Mouse (Mus musculus) spleen, adult 2 months (tissue): ENCODE measurements around the gene Nrxn3. TPM values are rescaled to one million over a fixed set of nuclear protein-coding genes. Genes with fewer than 3 reads are reported as not detected.

Experiments
- DNase-seq, 2 experiments: peaks; one replicate each; pipeline versions ENCODE4 v3.0.0 to v3.0.0-alpha.2; 2012 to 2021; ENCODE audit warnings: low spot score in 2 of 2, low read depth in 1 of 2
- H3K27ac ChIP-seq: fragments of 200-500 bp; 2 replicates; pipeline ENCODE4 v1.5.1; 2012; ENCODE audit warnings: low read length, inconsistent platforms; ENCODE audit not compliant: insufficient read depth
- H3K27me3 ChIP-seq: fragments of 200-500 bp; 2 replicates; pipeline ENCODE4 v1.6.1; 2012; ENCODE audit warnings: mild to moderate bottlenecking, moderate library complexity, low read length, inconsistent platforms; ENCODE audit not compliant: control insufficient read depth, insufficient read depth
- H3K36me3 ChIP-seq: fragments of 200-500 bp; 2 replicates; pipeline ENCODE4 v1.6.1; 2012; ENCODE audit warnings: mild to moderate bottlenecking, low read length, inconsistent platforms; ENCODE audit not compliant: control insufficient read depth, insufficient read depth
- H3K4me1 ChIP-seq: fragments of 200-500 bp; 2 replicates; pipeline ENCODE4 v1.6.1; 2011; ENCODE audit warnings: inconsistent platforms; ENCODE audit not compliant: control insufficient read depth, insufficient read depth, insufficient read length
- H3K4me3 ChIP-seq: fragments of 200-500 bp; 2 replicates; pipeline ENCODE4 v1.5.1; 2011; ENCODE audit warnings: mild to moderate bottlenecking, inconsistent platforms; ENCODE audit not compliant: insufficient read depth, insufficient read length; ENCODE audit errors: extremely low read depth
- CTCF ChIP-seq: fragments of 200-500 bp; IDR thresholded peaks from 2 replicates; pipeline ENCODE4 v1.5.1; 2011; ENCODE audit warnings: mild to moderate bottlenecking, inconsistent platforms; ENCODE audit not compliant: insufficient read depth, insufficient read length, insufficient replicate concordance; ENCODE audit errors: extremely low read depth
- POLR2A ChIP-seq: fragments of 200-500 bp; IDR thresholded peaks from 2 replicates; pipeline ENCODE4 v1.6.1; 2011; ENCODE audit warnings: low read depth, low read length, inconsistent platforms
- WGBS: fragments of 180-500 bp; shearing (Covaris S2); methylation state at CpG from one replicate; pipeline ENCODE4 v1.1.7; 2018; 5-methylcytosine and 5-hydroxymethylcytosine counted together
- polyA plus RNA-seq: library from polyadenylated mRNA; depleted of rRNA; stranded (reverse); fragments of >200 nt; gene quantifications from 2 replicates; pipeline ENCODE4 v1.2.3, GENCODE M21; 2012

Gene Nrxn3
- polyA plus RNA-seq, 1 experiment, result not detected

DNA sequence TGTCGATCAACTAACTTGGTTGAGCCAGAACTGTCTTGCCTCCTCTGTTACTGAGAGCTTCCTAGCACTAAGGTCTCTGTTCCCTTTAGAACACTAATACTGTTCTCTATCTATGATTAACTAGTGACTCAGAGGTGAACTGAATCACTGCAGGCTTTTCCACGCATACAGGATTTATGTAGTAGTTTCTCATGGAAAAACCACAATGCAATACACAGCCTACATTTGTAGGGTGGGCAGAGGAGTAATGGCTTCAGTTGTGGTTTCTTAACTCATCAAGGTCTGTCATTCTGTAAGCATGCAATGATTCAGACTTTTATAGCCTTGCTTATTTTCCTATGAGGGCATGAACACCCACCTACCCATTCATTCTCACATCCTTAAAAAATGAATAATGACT lies 1443.4 kb downstream of the Nrxn3 start:
- H3K27me3 ChIP-seq, result no peaks in the 10 kb centered on the region
- no peak for TF ChIP-seq POLR2A
- no peak for TF ChIP-seq CTCF
- WGBS, result 78% methylated on average over 2 of the region's 2 CpGs
- H3K27ac ChIP-seq, result no peak overlapping the region
- no peaks in the 10 kb centered on the region for H3K36me3 ChIP-seq
- H3K4me1 ChIP-seq, result no peaks in the 10 kb centered on the region
- H3K4me3 ChIP-seq, result no peak overlapping the region
- no peak for DNase-seq

DNA sequence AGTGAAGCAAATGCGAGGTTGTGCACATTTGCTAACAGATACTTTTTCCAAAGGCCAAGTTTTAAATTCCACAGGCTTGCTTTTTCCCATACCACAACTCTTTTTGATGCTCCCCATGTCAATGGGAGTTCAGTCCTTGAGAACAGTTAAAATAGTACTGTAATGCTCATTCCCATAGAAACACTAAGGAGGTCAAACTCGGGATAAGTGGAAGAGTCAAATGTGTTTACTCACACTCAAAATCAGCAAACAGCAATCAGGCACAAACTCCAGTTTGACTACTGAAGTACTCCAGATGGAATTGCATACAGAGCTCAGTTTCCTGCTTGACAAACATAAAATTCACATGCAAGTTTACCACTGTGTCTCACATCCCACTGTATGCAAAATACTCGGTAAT lies 1458.9 kb downstream of the Nrxn3 start:
- Histone ChIP-seq H3K27me3 (no peaks in the 10 kb centered on the region), H3K4me3 (no peak overlapping the region), H3K36me3 (no peaks in the 10 kb centered on the region), H3K27ac (no peak overlapping the region), H3K4me1 (no peaks in the 10 kb centered on the region)
- DNase-seq, result no peak
- TF ChIP-seq CTCF (no peak), POLR2A (no peak)
- WGBS, result 83% methylated on average over 3 of the region's 3 CpGs

DNA sequence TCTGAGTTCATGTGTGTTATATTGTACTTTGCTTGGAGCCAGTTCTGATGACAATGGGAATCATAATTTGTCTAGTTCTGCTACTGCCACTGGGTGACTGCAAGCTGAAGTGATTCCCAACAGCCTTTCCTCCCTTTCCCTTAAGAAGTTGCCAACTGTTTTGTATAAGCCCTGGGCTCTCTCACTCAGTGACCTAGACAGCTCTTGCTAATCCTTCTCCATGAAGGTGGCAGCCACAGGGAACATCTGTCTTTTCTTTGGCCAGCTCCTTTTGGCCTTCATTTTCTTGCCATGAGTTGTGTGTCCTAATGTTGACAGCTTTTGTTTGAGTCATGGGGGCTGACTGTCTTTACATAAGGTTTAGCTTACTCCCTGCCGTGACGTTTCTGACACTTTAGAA lies 1460.3 kb downstream of the Nrxn3 start:
- TF ChIP-seq POLR2A (no peak), CTCF (no peak)
- Histone ChIP-seq H3K4me3 (no peak overlapping the region), H3K27ac (no peak overlapping the region), H3K27me3 (no peaks in the 10 kb centered on the region), H3K36me3 (no peaks in the 10 kb centered on the region), H3K4me1 (no peaks in the 10 kb centered on the region)
- WGBS, result 90% methylated on average over 2 of the region's 2 CpGs
- DNase-seq, result no peak

DNA sequence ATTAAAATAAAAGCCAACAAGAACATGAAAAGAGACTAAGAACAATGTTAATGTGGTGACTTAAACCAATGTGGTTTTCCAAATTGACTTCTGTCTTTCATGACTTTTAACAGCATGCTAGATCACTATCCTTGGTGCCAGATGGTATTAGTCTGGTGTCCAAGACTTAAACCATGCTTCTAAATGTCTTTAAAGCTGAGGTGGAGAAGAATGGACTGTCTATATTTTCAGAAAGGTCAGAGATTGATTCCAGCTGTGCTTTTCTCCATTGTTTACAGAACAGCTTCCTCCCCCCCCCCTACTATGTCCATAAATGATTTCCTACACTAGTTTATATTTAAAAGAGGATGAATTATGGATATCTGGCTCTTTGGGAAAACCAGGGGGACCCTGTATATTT lies 1473.5 kb downstream of the Nrxn3 start:
- Histone ChIP-seq H3K4me1 (no peaks in the 10 kb centered on the region), H3K27me3 (no peaks in the 10 kb centered on the region), H3K4me3 (no peak overlapping the region), H3K27ac (no peak overlapping the region), H3K36me3 (no peaks in the 10 kb centered on the region)
- no peak for TF ChIP-seq POLR2A
- no peak for TF ChIP-seq CTCF
- no peak for DNase-seq

DNA sequence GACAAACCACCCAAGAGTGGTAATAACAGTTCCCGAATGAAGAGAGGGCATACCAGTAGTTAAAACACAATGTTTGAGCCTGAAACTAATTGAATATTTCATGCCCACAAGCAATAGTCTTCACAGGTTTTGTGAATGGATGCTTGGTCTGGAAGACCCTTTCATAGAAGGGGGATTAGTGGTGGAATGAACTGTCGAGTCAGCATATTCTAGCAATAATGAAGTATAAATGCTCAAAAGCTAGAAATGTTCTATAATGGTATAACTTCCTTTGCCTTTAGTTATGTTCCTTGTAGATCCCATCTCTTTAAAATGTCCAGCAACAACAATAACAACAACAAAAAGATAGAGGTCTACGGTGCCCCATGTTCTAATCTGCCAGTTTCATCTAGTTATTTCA lies 1475.3 kb downstream of the Nrxn3 start:
- Histone ChIP-seq H3K4me1 (no peaks in the 10 kb centered on the region), H3K4me3 (no peak overlapping the region), H3K36me3 (no peaks in the 10 kb centered on the region), H3K27ac (no peak overlapping the region), H3K27me3 (no peaks in the 10 kb centered on the region)
- no peak for DNase-seq
- WGBS, result 90% methylated on average over 3 of the region's 3 CpGs
- no peak for TF ChIP-seq CTCF
- TF ChIP-seq POLR2A, result no peak

DNA sequence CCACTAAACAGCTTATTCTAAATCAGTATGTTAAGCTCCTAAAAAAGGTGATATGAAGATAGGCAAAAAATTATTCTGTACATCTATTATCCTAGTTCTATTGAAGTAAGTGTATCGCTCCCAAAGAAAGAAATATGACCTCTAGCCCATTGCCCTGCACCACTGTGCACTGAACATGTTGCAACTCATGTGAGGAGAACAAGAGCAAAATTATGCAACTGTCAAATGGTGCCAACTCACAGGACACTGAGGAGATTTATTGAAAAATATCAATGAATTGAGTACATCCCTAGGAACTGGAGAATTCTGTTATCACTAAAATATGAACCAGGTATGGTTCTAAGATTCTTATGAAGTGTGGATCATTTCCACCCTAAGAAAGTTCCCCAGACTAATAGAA lies 1479.8 kb downstream of the Nrxn3 start:
- H3K27me3 ChIP-seq, result no peaks in the 10 kb centered on the region
- H3K27ac ChIP-seq, result no peak overlapping the region
- no peak overlapping the region for H3K4me3 ChIP-seq
- H3K4me1 ChIP-seq, result no peaks in the 10 kb centered on the region
- DNase-seq, result no peak
- no peak for TF ChIP-seq POLR2A
- TF ChIP-seq CTCF, result no peak
- WGBS, result 90% methylated on average over 1 of the region's 1 CpGs
- no peaks in the 10 kb centered on the region for H3K36me3 ChIP-seq

DNA sequence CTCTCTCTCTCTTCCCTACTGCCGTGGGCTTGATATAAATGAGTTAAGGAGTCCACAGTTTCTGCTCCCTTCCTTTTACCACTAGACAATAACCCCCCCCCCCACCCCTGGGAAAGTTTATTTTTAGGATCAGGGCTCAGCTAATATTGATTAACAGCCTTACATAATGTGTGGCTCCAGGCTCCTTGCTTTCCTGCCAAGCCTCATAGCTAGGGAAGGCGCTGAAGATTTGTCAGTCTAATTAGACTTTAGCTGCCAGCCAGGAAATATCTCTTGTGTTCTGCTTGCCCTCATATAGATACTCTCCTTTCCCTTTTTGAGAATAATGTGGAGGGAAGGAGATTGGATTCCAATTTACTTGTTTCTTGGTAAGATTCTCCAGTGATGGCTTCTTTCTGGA lies 1488.7 kb downstream of the Nrxn3 start:
- Histone ChIP-seq H3K27me3 (no peaks in the 10 kb centered on the region), H3K4me1 (no peaks in the 10 kb centered on the region), H3K36me3 (no peaks in the 10 kb centered on the region), H3K4me3 (no peak overlapping the region), H3K27ac (no peak overlapping the region)
- WGBS, result 66% methylated on average over 2 of the region's 2 CpGs
- TF ChIP-seq CTCF, result no peak
- DNase-seq, result no peak

DNA sequence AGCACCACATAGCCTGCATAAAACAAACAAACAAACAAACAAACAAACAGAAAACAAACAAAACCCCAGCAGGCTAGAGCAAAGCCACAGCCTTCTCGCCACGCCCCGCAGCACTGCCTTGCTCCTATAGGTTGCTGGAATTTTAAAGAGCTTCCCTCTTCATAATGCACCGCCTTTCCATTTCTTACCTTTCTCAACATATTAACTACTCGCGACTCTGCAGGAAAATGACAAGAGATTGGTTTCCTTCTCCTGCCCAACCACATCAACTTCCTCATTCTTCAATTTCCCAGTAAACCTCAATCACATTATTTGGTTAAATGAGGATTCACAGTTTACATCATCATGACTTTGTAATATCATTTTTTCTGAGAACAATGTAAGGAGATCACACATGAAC lies 1494.4 kb downstream of the Nrxn3 start:
- Histone ChIP-seq H3K36me3 (no peaks in the 10 kb centered on the region), H3K4me1 (no peaks in the 10 kb centered on the region), H3K4me3 (no peak overlapping the region), H3K27me3 (no peaks in the 10 kb centered on the region), H3K27ac (no peak overlapping the region)
- WGBS, result 47% methylated on average over 6 of the region's 6 CpGs
- DNase-seq, result no peak
- no peak for TF ChIP-seq CTCF
- TF ChIP-seq POLR2A, result no peak
